Mouse (Mus musculus): ENCODE results near the gene Rpl21.

DNA sequence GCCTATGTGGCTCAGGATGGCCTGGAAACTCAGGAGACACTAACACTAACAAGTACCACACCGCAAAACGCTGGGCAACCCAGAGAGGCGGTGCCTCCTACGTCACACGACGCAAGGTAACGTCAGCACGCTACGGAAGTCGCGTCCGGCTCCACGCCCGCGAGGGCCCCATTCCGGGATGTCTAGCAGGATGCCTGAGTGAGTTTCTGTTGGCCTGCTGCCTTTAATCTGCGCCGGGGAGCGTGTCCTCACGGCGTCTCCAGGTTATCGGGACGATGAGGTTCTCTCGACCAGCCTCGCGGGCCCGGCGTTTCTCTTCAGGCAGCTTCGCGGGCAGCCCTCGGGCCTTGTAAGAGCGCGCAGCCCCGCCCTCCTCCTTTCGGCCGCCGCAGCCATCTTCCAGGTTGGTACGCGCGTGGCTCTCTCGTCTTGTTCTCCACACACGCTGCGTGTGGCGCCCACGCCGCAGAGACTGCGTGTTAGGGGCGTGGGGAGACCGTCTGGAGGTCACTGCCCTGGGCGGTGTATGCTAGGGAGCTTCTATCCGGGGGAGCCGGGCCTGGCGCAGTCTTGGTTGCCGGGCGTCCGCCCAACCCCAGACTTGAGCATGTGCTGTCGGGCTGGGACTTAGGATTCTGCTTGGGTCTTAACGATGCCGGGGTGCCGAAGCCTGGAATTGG lies at the start of gene Rpl21:
- TF ChIP-seq CTCF (IDR thresholded peaks at IDR 0.05; ENCODE audit: low read depth, low read length) (no peak), POLR2A (IDR thresholded peaks at IDR 0.05; ENCODE audit: borderline replicate concordance, low read depth, low read length) (no peak)

All from bone marrow macrophage, adult 2 months (primary cell).